8 mouse cellular contexts compared by ENCODE assay signal in the genomic region with DNA sequence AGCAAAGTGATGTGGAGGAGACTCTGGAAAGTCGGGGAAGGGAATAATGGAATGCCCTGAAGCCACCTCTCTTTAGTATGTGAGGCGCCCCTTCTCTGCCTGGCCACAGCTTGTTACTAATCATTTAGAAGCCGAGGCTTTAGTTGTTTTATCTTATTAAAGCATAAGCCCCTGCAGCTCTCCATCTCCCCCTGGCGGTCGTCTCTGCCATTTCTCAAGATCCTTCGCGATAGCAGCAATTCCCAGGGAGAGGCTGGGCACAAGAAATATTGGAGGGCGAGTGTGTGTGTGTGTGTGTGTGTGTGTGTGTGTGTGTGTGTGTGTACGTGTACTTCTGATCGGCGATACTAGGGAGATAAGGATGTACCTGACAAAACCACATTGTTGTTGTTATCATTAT. TPM values are rescaled to one million over a fixed set of nuclear protein-coding genes. Genes with fewer than 3 reads are reported as not detected.
A peak's percentile ranks its signal among the peaks of the same experiment; 100 is the strongest.
DNase-seq lines count a peak whose midpoint lies in the region; ATAC-seq and TF ChIP-seq lines count a peak whose summit lies in the region.

No protein-coding gene starts in this region.

- H3K9ac ChIP-seq in forebrain, postnatal 0 days, result no peak overlapping the region
- H3K9ac ChIP-seq in lung, embryonic 14.5 days, result 0 out of 2 replicates have a peak overlapping the region, but pooled peaks have one; percentile 48
- H3K9ac ChIP-seq in neural tube, embryonic 15.5 days (replicated peaks), result no peak overlapping the region

- peak; percentile 36; the same call in 1 of the 2 replicates for ATAC-seq in forebrain, postnatal 0 days
- peak; percentile 18; the same call in 1 of the 2 replicates for ATAC-seq in lung, embryonic 14.5 days (ENCODE audit: insufficient read depth)
- no peak for ATAC-seq in neural tube, embryonic 15.5 days (ENCODE audit: low FRiP score)

- no peaks in the 10 kb centered on the region for H3K36me3 ChIP-seq in forebrain, postnatal 0 days (ENCODE audit: insufficient read depth)
- no peaks in the 10 kb centered on the region for H3K36me3 ChIP-seq in hindbrain, embryonic 10.5 days
- no peaks in the 10 kb centered on the region for H3K36me3 ChIP-seq in lung, embryonic 14.5 days (ENCODE audit: insufficient read depth)
- H3K36me3 ChIP-seq in neural tube, embryonic 15.5 days, result no peaks in the 10 kb centered on the region

- peaks cover 18% of the 10 kb centered on the region for H3K27me3 ChIP-seq in forebrain, postnatal 0 days (ENCODE audit: insufficient read depth, low read length)
- peaks cover 65% of the 10 kb centered on the region for H3K27me3 ChIP-seq in hindbrain, embryonic 10.5 days (ENCODE audit: insufficient read depth, poor library complexity, severe bottlenecking)
- H3K27me3 ChIP-seq in lung, embryonic 14.5 days (ENCODE audit: insufficient read depth, low read length), result peaks cover 16% of the 10 kb centered on the region
- peaks cover 18% of the 10 kb centered on the region for H3K27me3 ChIP-seq in neural tube, embryonic 15.5 days (replicated peaks)

- DNase-seq in ES-CJ7 (ENCODE audit: low read depth, low spot score), result peak; percentile 78
- DNase-seq in cerebellum, adult 11-12 months, result peak; percentile 41
- peak; percentile 78 for DNase-seq in forebrain, postnatal 0 days
- peak; percentile 82 for DNase-seq in hindbrain, embryonic 10.5 days (ENCODE audit: low spot score)
- peak; percentile 63 for DNase-seq in layer of hippocampus, adult 9-10 months (ENCODE audit: low spot score)
- DNase-seq in lung, embryonic 14.5 days, result peak; percentile 93
- peak; percentile 13 to 69 for DNase-seq in thymus, postnatal 10 days (ENCODE audit: low spot score in 2 of 2)

- peaks cover 11% of the 10 kb centered on the region; the same call in 1 of the 2 replicates for H3K4me1 ChIP-seq in forebrain, postnatal 0 days (ENCODE audit: insufficient read depth)
- H3K4me1 ChIP-seq in hindbrain, embryonic 10.5 days (replicated peaks), result peaks cover 42% of the 10 kb centered on the region
- H3K4me1 ChIP-seq in lung, embryonic 14.5 days (ENCODE audit: insufficient read depth), result 0 out of 2 replicates have a peak, but pooled peaks cover 4% of the 10 kb centered on the region
- H3K4me1 ChIP-seq in neural tube, embryonic 15.5 days, result peaks cover 20% of the 10 kb centered on the region

- peak overlapping the region; percentile 64 for H3K4me2 ChIP-seq in forebrain, postnatal 0 days (ENCODE audit: low read depth)
- H3K4me2 ChIP-seq in lung, embryonic 14.5 days, result peak overlapping the region; percentile 74
- peak overlapping the region; percentile 73 for H3K4me2 ChIP-seq in neural tube, embryonic 15.5 days

- TF ChIP-seq CTCF in forebrain, postnatal 0 days (IDR thresholded peaks at IDR 0.05; ENCODE audit: low read depth), result peak; percentile 83
- TF ChIP-seq CTCF in lung, embryonic 14.5 days (IDR thresholded peaks at IDR 0.05; ENCODE audit: low read depth), result peak; percentile 91

- under 1% methylated on average over 11 of the region's 11 CpGs for WGBS in forebrain, postnatal 0 days
- WGBS in hindbrain, embryonic 10.5 days, result 2% methylated on average over 11 of the region's 11 CpGs
- WGBS in lung, embryonic 14.5 days, result 5% methylated on average over 11 of the region's 11 CpGs
- 3% methylated on average over 11 of the region's 11 CpGs for WGBS in neural tube, embryonic 15.5 days

- peak overlapping the region; percentile 32; the same call in 1 of the 2 replicates for H3K4me3 ChIP-seq in forebrain, postnatal 0 days (ENCODE audit: low read depth, low read length)
- peak overlapping the region; percentile 50 for H3K4me3 ChIP-seq in hindbrain, embryonic 10.5 days
- H3K4me3 ChIP-seq in lung, embryonic 14.5 days (ENCODE audit: low read depth, low read length), result peak overlapping the region; percentile 43
- peak overlapping the region; percentile 40 for H3K4me3 ChIP-seq in neural tube, embryonic 15.5 days (replicated peaks)

- H3K27ac ChIP-seq in forebrain, postnatal 0 days (ENCODE audit: low read depth, low read length), result no peak overlapping the region
- no peak overlapping the region for H3K27ac ChIP-seq in hindbrain, embryonic 10.5 days
- peak overlapping the region; percentile 61 for H3K27ac ChIP-seq in lung, embryonic 14.5 days (ENCODE audit: low read depth)
- no peak overlapping the region for H3K27ac ChIP-seq in neural tube, embryonic 15.5 days (replicated peaks)

- H3K9me3 ChIP-seq in forebrain, postnatal 0 days (ENCODE audit: low read length), result no peaks in the 10 kb centered on the region
- H3K9me3 ChIP-seq in hindbrain, embryonic 10.5 days, result no peaks in the 10 kb centered on the region
- H3K9me3 ChIP-seq in lung, embryonic 14.5 days (ENCODE audit: low read depth, low read length), result no peaks in the 10 kb centered on the region
- no peaks in the 10 kb centered on the region for H3K9me3 ChIP-seq in neural tube, embryonic 15.5 days (replicated peaks)

RNA-seq across cellular contexts. Expression of a gene that starts 0.7 kb away (rescaled TPM):
- 2.3 TPM in 2 replicates for total RNA-seq in forebrain, postnatal 0 days (2014; rRNA removed)
- polyA plus RNA-seq in forebrain, postnatal 0 days (2015; fragmentation: Nextera tagmentation; extraction: Ambion mirVana), result 1.7 and 2.7 TPM in 2 replicates
- 0.99 and 1.2 TPM in 2 replicates for polyA plus RNA-seq in hindbrain, embryonic 10.5 days (2016; fragmentation: Nextera tagmentation; extraction: Ambion mirVana)
- polyA plus RNA-seq in lung, embryonic 14.5 days (2014; fragmentation: Nextera tagmentation; extraction: Ambion mirVana), result 4.1 and 5.1 TPM in 2 replicates
- 2.3 and 4.1 TPM in 2 replicates for polyA plus RNA-seq in neural tube, embryonic 15.5 days (2015; fragmentation: Nextera tagmentation; extraction: Ambion mirVana)

Comparison
In these comparisons a context has a peak if more than half of its experiments do, and no peak if none do; other contexts are left out.
1. DNase-seq: peak in every context shown above with its lines; median percentile 93 in lung, embryonic 14.5 days; 82 in hindbrain, embryonic 10.5 days; 78 in ES-CJ7; 78 in forebrain, postnatal 0 days; 63 in layer of hippocampus, adult 9-10 months; 41 in cerebellum, adult 11-12 months; 41 in thymus, postnatal 10 days.